Mouse (Mus musculus) hindbrain, embryonic 15.5 days (tissue): ENCODE measurements around the gene Shisal2a. TPM values are rescaled to one million over a fixed set of nuclear protein-coding genes. Genes with fewer than 3 reads are reported as not detected.

ENCODE experiments used
- ATAC-seq: fragments of 200-750 bp; cut with Nextera tagmentation; 2 replicates; pipeline ENCODE4 v1.8.0; 2017; ENCODE audit warnings: low read depth, moderate number of reproducible peaks, moderate TSS enrichment; ENCODE audit not compliant: low FRiP score
- H3K27ac ChIP-seq: fragments of 300-500 bp; sonication (generic); replicated peaks from 2 replicates; pipeline ENCODE4 v1.5.1; 2015; ENCODE audit warnings: mild to moderate bottlenecking, inconsistent platforms
- H3K27me3 ChIP-seq: fragments of 300-500 bp; sonication (generic); 2 replicates; pipeline ENCODE4 v1.6.1; 2015; ENCODE audit warnings: control low read depth, inconsistent platforms
- H3K36me3 ChIP-seq: fragments of 300-500 bp; sonication (generic); 2 replicates; pipeline ENCODE4 v1.6.1; 2015; ENCODE audit warnings: control low read depth, inconsistent platforms
- H3K4me1 ChIP-seq: fragments of 300-500 bp; sonication (generic); replicated peaks from 2 replicates; pipeline ENCODE4 v1.6.1; 2015; ENCODE audit warnings: control low read depth, inconsistent platforms
- H3K4me2 ChIP-seq: fragments of 300-500 bp; sonication (generic); 2 replicates; pipeline ENCODE4 v1.6.1; 2015; ENCODE audit warnings: moderate library complexity, mild to moderate bottlenecking, inconsistent platforms
- H3K4me3 ChIP-seq: fragments of 300-500 bp; sonication (generic); 2 replicates; pipeline ENCODE4 v1.5.1; 2015; ENCODE audit warnings: mild to moderate bottlenecking, inconsistent platforms
- H3K9ac ChIP-seq: fragments of 300-500 bp; sonication (generic); 2 replicates; pipeline ENCODE4 v1.6.1; 2015; ENCODE audit warnings: inconsistent platforms
- H3K9me3 ChIP-seq: fragments of 300-500 bp; sonication (generic); 2 replicates; pipeline ENCODE4 v1.6.1; 2016; ENCODE audit warnings: control low read depth, inconsistent platforms
- WGBS: fragments of 180-500 bp; shearing (Covaris S2); methylation state at CpG from one replicate; pipeline ENCODE4 v1.1.7; 2015; 5-methylcytosine and 5-hydroxymethylcytosine counted together
- polyA plus RNA-seq: library from polyadenylated mRNA; unstranded; fragments of >200 nt; fragmentation: Nextera tagmentation; extraction: Ambion mirVana; gene quantifications from 2 replicates; pipeline ENCODE4 v1.2.1, GENCODE M21; 2015

Gene Shisal2a
- polyA plus RNA-seq, 1 experiment from 2014 or later, result 4.7 TPM

GRCm38 (mm10) chr4:108332041-108332440, 51.1 kb downstream of the Shisal2a start:
- no peak overlapping the region for H3K27ac ChIP-seq
- ATAC-seq, result no peak
- H3K4me1 ChIP-seq, result peaks cover 14% of the 10 kb centered on the region
- 89% methylated on average over 9 of the region's 9 CpGs for WGBS
- peaks cover 12% of the 10 kb centered on the region for H3K36me3 ChIP-seq
- H3K4me3 ChIP-seq, result no peak overlapping the region
- H3K9me3 ChIP-seq, result no peaks in the 10 kb centered on the region
- no peaks in the 10 kb centered on the region for H3K27me3 ChIP-seq
- no peak overlapping the region for H3K4me2 ChIP-seq
- H3K9ac ChIP-seq, result no peak overlapping the region

GRCm38 (mm10) chr4:108329840-108330239, 53.3 kb downstream of the Shisal2a start:
- Histone ChIP-seq H3K9me3 (no peaks in the 10 kb centered on the region), H3K27me3 (no peaks in the 10 kb centered on the region), H3K36me3 (0 out of 2 replicates have a peak, but pooled peaks cover 7% of the 10 kb centered on the region), H3K4me2 (no peak overlapping the region), H3K4me1 (peaks cover 17% of the 10 kb centered on the region), H3K9ac (no peak overlapping the region), H3K4me3 (no peak overlapping the region), H3K27ac (no peak overlapping the region)
- no peak for ATAC-seq
- WGBS, result 96% methylated on average over 6 of the region's 6 CpGs

- Histone ChIP-seq H3K9me3 (no peaks in the 10 kb centered on the region), H3K36me3 (0 out of 2 replicates have a peak, but pooled peaks cover 6% of the 10 kb centered on the region), H3K4me1 (peaks cover 17% of the 10 kb centered on the region), H3K27ac (peak within 1 kb of the TSS; percentile 96), H3K9ac (peak within 1 kb of the TSS; percentile 68), H3K4me2 (peak within 1 kb of the TSS; percentile 67), H3K27me3 (no peaks in the 10 kb centered on the region), H3K4me3 (peak within 1 kb of the TSS; percentile 85)
- WGBS, result under 1% methylated on average over 43 of the region's 45 CpGs
- ATAC-seq, result peak; percentile 95
These were observed 55.2 kb downstream of the Shisal2a start, which contains the start of gene Coa7 for GRCm38 (mm10) chr4:108327730-108328484. Coa7 (plus strand) TSS chr4:108328140.

GRCm38 (mm10) chr4:108327071-108327579, 56.0 kb downstream of the Shisal2a start:
- no peaks in the 10 kb centered on the region for H3K9me3 ChIP-seq
- no peaks in the 10 kb centered on the region for H3K36me3 ChIP-seq
- H3K4me1 ChIP-seq, result peaks cover 17% of the 10 kb centered on the region
- peak overlapping the region; percentile 96 for H3K27ac ChIP-seq
- H3K4me2 ChIP-seq, result peak overlapping the region; percentile 67
- peak; percentile 25 for ATAC-seq
- H3K9ac ChIP-seq, result peak overlapping the region; percentile 57
- H3K4me3 ChIP-seq, result peak overlapping the region; percentile 85
- no peaks in the 10 kb centered on the region for H3K27me3 ChIP-seq
- 27% methylated on average over 6 of the region's 6 CpGs for WGBS

- Histone ChIP-seq H3K9ac (no peak overlapping the region), H3K4me2 (no peak overlapping the region), H3K9me3 (no peaks in the 10 kb centered on the region), H3K4me1 (peaks cover 12% of the 10 kb centered on the region), H3K27me3 (no peaks in the 10 kb centered on the region), H3K27ac (no peak overlapping the region), H3K36me3 (no peaks in the 10 kb centered on the region), H3K4me3 (no peak overlapping the region)
- ATAC-seq, result no peak
- WGBS, result 76% methylated on average over 5 of the region's 5 CpGs
These were observed 59.6 kb downstream of the Shisal2a start for GRCm38 (mm10) chr4:108323588-108323987.

GRCm38 (mm10) chr4:108320627-108321380, 62.3 kb downstream of the Shisal2a start:
- H3K27ac ChIP-seq, result no peak overlapping the region
- no peaks in the 10 kb centered on the region for H3K36me3 ChIP-seq
- no peaks in the 10 kb centered on the region for H3K9me3 ChIP-seq
- ATAC-seq, result no peak
- H3K4me2 ChIP-seq, result no peak overlapping the region
- no peak overlapping the region for H3K4me3 ChIP-seq
- H3K9ac ChIP-seq, result no peak overlapping the region
- H3K27me3 ChIP-seq, result no peaks in the 10 kb centered on the region
- no peaks in the 10 kb centered on the region for H3K4me1 ChIP-seq
- 78% methylated on average over 7 of the region's 7 CpGs for WGBS

GRCm38 (mm10) chr4:108319747-108320146, 63.4 kb downstream of the Shisal2a start:
- H3K4me3 ChIP-seq, result no peak overlapping the region
- H3K4me1 ChIP-seq, result no peaks in the 10 kb centered on the region
- no peak overlapping the region for H3K27ac ChIP-seq
- H3K9ac ChIP-seq, result no peak overlapping the region
- no peak for ATAC-seq
- WGBS, result 75% methylated on average over 6 of the region's 6 CpGs
- H3K4me2 ChIP-seq, result no peak overlapping the region
- H3K9me3 ChIP-seq, result no peaks in the 10 kb centered on the region
- H3K36me3 ChIP-seq, result no peaks in the 10 kb centered on the region
- no peaks in the 10 kb centered on the region for H3K27me3 ChIP-seq

GRCm38 (mm10) chr4:108318649-108319615, 64.2 kb downstream of the Shisal2a start:
- H3K27me3 ChIP-seq, result no peaks in the 10 kb centered on the region
- no peak overlapping the region for H3K27ac ChIP-seq
- no peaks in the 10 kb centered on the region for H3K36me3 ChIP-seq
- H3K4me3 ChIP-seq, result no peak overlapping the region
- no peak overlapping the region for H3K4me2 ChIP-seq
- H3K9ac ChIP-seq, result no peak overlapping the region
- no peak for ATAC-seq
- H3K9me3 ChIP-seq, result no peaks in the 10 kb centered on the region
- no peaks in the 10 kb centered on the region for H3K4me1 ChIP-seq
- 84% methylated on average over 7 of the region's 8 CpGs for WGBS

Other genes with a start within 250 kb of the Shisal2a start
- 218 and 220 TPM in 2 replicates for gene Scp2, start 238.4 kb downstream of the Shisal2a start, polyA plus RNA-seq
- gene Echdc2, start 217.9 kb downstream of the Shisal2a start, polyA plus RNA-seq, result 11.4 and 12.7 TPM in 2 replicates
- 0.06 and 0.10 TPM in 2 replicates for gene Zyg11a, start 165.3 kb downstream of the Shisal2a start, polyA plus RNA-seq
- gene Zyg11b, start 82.3 kb downstream of the Shisal2a start, polyA plus RNA-seq, result 31.5 and 32.4 TPM in 2 replicates
- gene Coa7, start 55.2 kb downstream of the Shisal2a start, polyA plus RNA-seq, result 45.1 and 52.5 TPM in 2 replicates
- gene Gpx7, start 23.6 kb upstream of the Shisal2a start, polyA plus RNA-seq, result 32.3 and 34.0 TPM in 2 replicates
- gene Tut4, start 76.1 kb upstream of the Shisal2a start, polyA plus RNA-seq, result 47.1 and 49.3 TPM in 2 replicates
- gene Prpf38a, start 196.0 kb upstream of the Shisal2a start, polyA plus RNA-seq, result 74.4 and 77.3 TPM in 2 replicates
- gene Orc1, start 196.1 kb upstream of the Shisal2a start, polyA plus RNA-seq, result 1.6 and 2.9 TPM in 2 replicates
- 19.5 and 20.3 TPM in 2 replicates for gene Cc2d1b, start 236.6 kb upstream of the Shisal2a start, polyA plus RNA-seq